Mouse (Mus musculus) ES-Bruce4 (cell line): Measurements from ENCODE around the gene Hcn2. TPM values are rescaled to one million over a fixed set of nuclear protein-coding genes. Genes with fewer than 3 reads are reported as not detected.

Source experiments
- H3K27ac ChIP-seq: 2 replicates; pipeline ENCODE4 v1.5.1; 2012; ENCODE audit warnings: low read length, inconsistent platforms; ENCODE audit not compliant: insufficient read depth
- H3K27me3 ChIP-seq: 2 replicates; pipeline ENCODE4 v1.6.1; 2012; ENCODE audit warnings: mild to moderate bottlenecking, low read length, inconsistent platforms; ENCODE audit not compliant: control insufficient read depth, poor library complexity, insufficient read depth, severe bottlenecking
- H3K36me3 ChIP-seq: 2 replicates; pipeline ENCODE4 v1.6.1; 2012; ENCODE audit warnings: inconsistent platforms, mild to moderate bottlenecking, low read length, moderate library complexity; ENCODE audit not compliant: control insufficient read depth, poor library complexity, insufficient read depth, severe bottlenecking
- H3K4me1 ChIP-seq: one replicate; pipeline ENCODE4 v1.8.1; 2011; ENCODE audit warnings: low read length; ENCODE audit not compliant: control insufficient read depth, insufficient read depth
- H3K4me3 ChIP-seq: 2 replicates; pipeline ENCODE4 v1.5.1; 2011; ENCODE audit warnings: low read depth, mild to moderate bottlenecking, low read length
- H3K9ac ChIP-seq: 2 replicates; pipeline ENCODE4 v1.6.1; 2012; ENCODE audit warnings: low read depth, mild to moderate bottlenecking, inconsistent platforms; ENCODE audit not compliant: poor library complexity, severe bottlenecking
- H3K9me3 ChIP-seq: replicated peaks from 2 replicates; pipeline ENCODE4 v1.6.1; 2012; ENCODE audit warnings: mild to moderate bottlenecking, low read length, inconsistent platforms; ENCODE audit not compliant: control insufficient read depth, poor library complexity, insufficient read depth, severe bottlenecking
- CTCF ChIP-seq: IDR thresholded peaks from one replicate; pipeline ENCODE4 v1.8.1; 2011; ENCODE audit warnings: low read depth, low read length
- EP300 ChIP-seq: IDR thresholded peaks from 2 replicates; pipeline ENCODE4 v1.6.1; 2011; ENCODE audit warnings: low read depth, low read length; ENCODE audit not compliant: insufficient read depth
- POLR2A ChIP-seq: IDR thresholded peaks from one replicate; pipeline ENCODE4 v1.8.1; 2011; ENCODE audit warnings: low read length; ENCODE audit not compliant: insufficient read depth
- polyA plus RNA-seq: library from polyadenylated mRNA; stranded (reverse); fragments of >200 nt; gene quantifications from 2 replicates; pipeline ENCODE4 v1.2.4, GENCODE M21; 2011; ENCODE audit warnings: low read depth; ENCODE audit not compliant: missing spikeins, insufficient read depth, insufficient read length

Hcn2 gene
- polyA plus RNA-seq, 1 experiment, result 7.3 TPM

- no peak for TF ChIP-seq POLR2A
- TF ChIP-seq EP300, result no peak
- no peak for TF ChIP-seq CTCF
- H3K9ac ChIP-seq, result no peak overlapping the region
- no peak overlapping the region for H3K27ac ChIP-seq
- H3K27me3 ChIP-seq, result no peaks in the 10 kb centered on the region
- H3K4me3 ChIP-seq, result no peak overlapping the region
- H3K36me3 ChIP-seq, result peaks cover 48% of the 10 kb centered on the region
- H3K4me1 ChIP-seq, result no peaks in the 10 kb centered on the region
- peaks cover 54% of the 10 kb centered on the region for H3K9me3 ChIP-seq
Measured at GRCm38 (mm10) chr10:79739234-79739633, 22.8 kb downstream of the Hcn2 start.

DNA sequence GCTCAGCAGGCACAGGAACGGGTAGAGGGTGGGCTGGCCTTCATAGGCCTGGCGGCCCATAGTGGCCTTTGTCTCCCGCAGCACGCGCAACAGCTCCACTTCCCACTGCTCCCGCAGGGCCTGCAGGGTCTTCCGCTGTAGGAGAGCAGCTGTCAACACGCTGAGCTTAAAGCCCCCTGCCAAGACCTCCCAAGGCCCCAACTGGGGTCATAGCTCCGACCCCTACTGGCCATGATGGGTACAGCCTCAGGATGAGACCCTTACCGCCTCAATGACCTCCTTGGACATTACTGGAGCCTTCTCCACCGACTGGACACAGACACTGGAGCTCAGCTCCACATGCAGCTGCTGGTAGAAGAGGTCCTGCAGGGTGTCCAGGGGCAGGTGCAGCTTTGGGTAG, 24.4 kb downstream of the Hcn2 start:
- no peaks in the 10 kb centered on the region for H3K4me1 ChIP-seq
- H3K9me3 ChIP-seq, result peaks cover 54% of the 10 kb centered on the region
- no peak overlapping the region for H3K9ac ChIP-seq
- no peaks in the 10 kb centered on the region for H3K27me3 ChIP-seq
- H3K4me3 ChIP-seq, result no peak overlapping the region
- peaks cover 48% of the 10 kb centered on the region for H3K36me3 ChIP-seq
- H3K27ac ChIP-seq, result no peak overlapping the region
- TF ChIP-seq CTCF (no peak), EP300 (no peak), POLR2A (no peak)

DNA sequence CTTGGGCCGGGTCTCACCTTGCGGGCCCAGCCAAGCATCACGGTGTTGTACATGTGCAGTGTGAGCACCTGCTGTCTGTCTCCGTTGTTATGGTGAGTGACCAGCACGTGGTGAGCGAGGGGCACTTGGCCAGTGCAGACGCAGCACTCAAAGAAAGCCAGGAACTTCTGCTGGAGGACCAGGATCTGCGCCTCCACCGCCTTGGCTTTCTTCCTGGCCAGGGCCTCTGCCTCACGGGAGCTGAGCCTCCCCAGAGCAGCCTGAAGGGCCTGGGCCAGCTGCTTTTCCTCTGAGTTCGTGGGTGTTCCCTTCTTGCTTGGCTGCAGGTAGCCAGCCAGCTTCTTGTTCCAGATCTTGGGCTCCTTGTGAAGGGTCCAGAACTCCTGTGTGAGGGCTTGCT, 26.7 kb downstream of the Hcn2 start:
- Histone ChIP-seq H3K9ac (no peak overlapping the region), H3K27me3 (no peaks in the 10 kb centered on the region), H3K36me3 (peaks cover 44% of the 10 kb centered on the region), H3K4me3 (no peak overlapping the region), H3K27ac (no peak overlapping the region), H3K4me1 (no peaks in the 10 kb centered on the region), H3K9me3 (peaks cover 42% of the 10 kb centered on the region)
- TF ChIP-seq EP300 (no peak), POLR2A (no peak), CTCF (no peak)

- no peak overlapping the region for H3K9ac ChIP-seq
- no peak overlapping the region for H3K4me3 ChIP-seq
- H3K27me3 ChIP-seq, result no peaks in the 10 kb centered on the region
- H3K4me1 ChIP-seq, result no peaks in the 10 kb centered on the region
- TF ChIP-seq CTCF, result no peak
- TF ChIP-seq POLR2A, result no peak
- TF ChIP-seq EP300, result no peak
- no peak overlapping the region for H3K27ac ChIP-seq
- H3K36me3 ChIP-seq, result peaks cover 38% of the 10 kb centered on the region
- H3K9me3 ChIP-seq, result peaks cover 35% of the 10 kb centered on the region
Measured at GRCm38 (mm10) chr10:79743650-79744365, 27.4 kb downstream of the Hcn2 start.

DNA sequence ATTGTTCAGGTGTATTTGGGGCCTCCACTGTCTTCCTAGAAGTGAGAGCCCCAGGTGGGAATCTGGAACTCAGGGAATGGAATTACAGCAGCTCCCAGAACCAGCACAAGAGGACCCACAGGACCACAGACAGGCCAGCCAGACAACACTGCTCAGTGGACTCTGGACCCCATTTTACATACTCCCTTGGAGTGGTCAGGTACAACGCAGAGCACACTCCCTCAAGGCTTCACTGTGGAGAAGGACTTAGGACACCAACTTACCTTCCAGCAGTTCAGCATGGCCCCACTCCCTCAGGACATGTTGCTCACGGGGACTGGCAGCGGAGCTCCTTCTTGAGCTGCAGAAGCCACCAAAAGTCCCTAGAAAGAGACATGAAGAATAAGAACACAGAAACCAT, 29.0 kb downstream of the Hcn2 start:
- Histone ChIP-seq H3K36me3 (peaks cover 26% of the 10 kb centered on the region), H3K4me1 (no peaks in the 10 kb centered on the region), H3K27ac (no peak overlapping the region), H3K27me3 (no peaks in the 10 kb centered on the region), H3K9me3 (peaks cover 19% of the 10 kb centered on the region), H3K4me3 (no peak overlapping the region), H3K9ac (0 out of 2 replicates have a peak overlapping the region, but pooled peaks have one; percentile 90)
- TF ChIP-seq EP300, result no peak
- no peak for TF ChIP-seq CTCF
- TF ChIP-seq POLR2A, result no peak

DNA sequence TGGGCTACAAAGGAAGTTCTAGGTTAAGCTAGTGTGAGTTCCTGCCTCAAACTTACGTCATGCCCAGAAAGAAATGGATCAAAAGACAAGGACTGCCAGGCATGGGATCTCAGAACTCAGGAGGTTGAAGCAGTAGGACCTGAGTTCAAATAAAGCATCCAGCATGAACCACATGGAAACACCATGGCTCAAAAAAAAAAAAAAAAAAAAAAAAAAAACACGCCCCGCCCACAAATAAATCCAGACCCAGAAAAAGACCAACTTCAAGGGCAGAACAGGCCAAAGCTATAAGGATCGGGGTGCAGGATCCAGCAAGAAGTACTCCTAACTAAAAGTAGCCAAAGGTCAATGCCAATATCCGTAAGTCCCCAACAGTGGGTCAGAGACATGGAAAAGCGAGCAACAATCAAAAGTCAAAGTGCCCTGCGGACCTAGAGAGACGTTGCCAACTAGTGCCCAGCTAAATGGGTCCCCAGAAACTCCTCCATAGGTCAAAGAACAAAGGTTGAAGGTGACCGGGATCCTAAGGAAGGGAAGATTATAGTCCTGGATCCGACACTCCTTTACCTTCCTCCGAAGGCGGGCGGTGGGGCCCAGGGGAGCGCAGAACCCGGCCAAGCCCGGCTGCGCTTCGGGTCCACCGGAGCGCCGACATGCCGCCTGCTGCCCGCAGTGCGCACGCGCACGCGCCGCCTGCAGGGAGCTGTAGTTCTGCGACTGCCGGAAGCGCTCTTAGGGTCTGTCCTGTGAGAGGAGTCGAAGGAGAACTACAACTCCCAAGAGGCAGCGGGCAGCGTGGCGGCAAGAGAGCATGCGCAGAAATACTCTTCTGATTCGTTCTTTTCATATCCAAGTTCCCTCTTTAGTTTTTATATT, 29.7 kb downstream of the Hcn2 start, which contains the start of gene Polrmt:
TSS of gene Polrmt (minus strand) at position 684 of the 876 bp plus-strand sequence.
- peak within 1 kb of the TSS; percentile 94 for H3K4me3 ChIP-seq
- H3K36me3 ChIP-seq, result peaks cover 19% of the 10 kb centered on the region
- H3K9ac ChIP-seq, result peak within 1 kb of the TSS; percentile 90
- H3K9me3 ChIP-seq, result peaks cover 12% of the 10 kb centered on the region
- TF ChIP-seq EP300, result no peak
- TF ChIP-seq POLR2A, result peak; percentile 34
- H3K4me1 ChIP-seq, result no peaks in the 10 kb centered on the region
- peak within 1 kb of the TSS; percentile 52 for H3K27ac ChIP-seq
- H3K27me3 ChIP-seq, result no peaks in the 10 kb centered on the region
